Mouse (Mus musculus) limb, embryonic 12.5 days (tissue): ENCODE data around the gene Fscn1. TPM values are rescaled to one million over a fixed set of nuclear protein-coding genes. Genes with fewer than 3 reads are reported as not detected.

Source experiments
- ATAC-seq: fragments of 200-750 bp; cut with Nextera tagmentation; 2 replicates; pipeline ENCODE4 v1.8.0; 2017; ENCODE audit warnings: low read depth, moderate TSS enrichment; ENCODE audit not compliant: insufficient number of reproducible peaks, insufficient read depth, low FRiP score, low TSS enrichment
- H3K27ac ChIP-seq: fragments of 300-500 bp; sonication (generic); 2 replicates; pipeline ENCODE4 v1.5.1; 2016; ENCODE audit warnings: mild to moderate bottlenecking, moderate library complexity
- H3K27me3 ChIP-seq: fragments of 300-500 bp; sonication (generic); 2 replicates; pipeline ENCODE4 v1.6.1; 2016; ENCODE audit warnings: mild to moderate bottlenecking, moderate library complexity
- H3K36me3 ChIP-seq: fragments of 300-500 bp; sonication (generic); 2 replicates; pipeline ENCODE4 v1.6.1; 2016; ENCODE audit warnings: mild to moderate bottlenecking, moderate library complexity
- H3K4me1 ChIP-seq: fragments of 300-500 bp; sonication (generic); replicated peaks from 2 replicates; pipeline ENCODE4 v1.6.1; 2016
- H3K4me2 ChIP-seq: fragments of 300-500 bp; sonication (generic); 2 replicates; pipeline ENCODE4 v1.6.1; 2016; ENCODE audit warnings: mild to moderate bottlenecking, moderate library complexity
- H3K4me3 ChIP-seq: fragments of 300-500 bp; sonication (generic); replicated peaks from 2 replicates; pipeline ENCODE4 v1.5.1; 2016; ENCODE audit warnings: mild to moderate bottlenecking
- H3K9ac ChIP-seq: fragments of 300-500 bp; sonication (generic); replicated peaks from 2 replicates; pipeline ENCODE4 v1.6.1; 2016; ENCODE audit warnings: mild to moderate bottlenecking, moderate library complexity
- H3K9me3 ChIP-seq: fragments of 300-500 bp; sonication (generic); 2 replicates; pipeline ENCODE4 v1.6.1; 2016; ENCODE audit warnings: mild to moderate bottlenecking, moderate library complexity
- WGBS: fragments of 180-500 bp; shearing (Covaris S2); methylation state at CpG from one replicate; pipeline ENCODE4 v1.1.7; 2016; 5-methylcytosine and 5-hydroxymethylcytosine counted together
- polyA plus RNA-seq: library from polyadenylated mRNA; unstranded; fragments of >200 nt; fragmentation: Nextera tagmentation; extraction: Ambion mirVana; gene quantifications from 2 replicates; pipeline ENCODE4 v1.2.1, GENCODE M21; 2016

Gene Fscn1
- polyA plus RNA-seq, 1 experiment from 2014 or later: 576 TPM

DNA sequence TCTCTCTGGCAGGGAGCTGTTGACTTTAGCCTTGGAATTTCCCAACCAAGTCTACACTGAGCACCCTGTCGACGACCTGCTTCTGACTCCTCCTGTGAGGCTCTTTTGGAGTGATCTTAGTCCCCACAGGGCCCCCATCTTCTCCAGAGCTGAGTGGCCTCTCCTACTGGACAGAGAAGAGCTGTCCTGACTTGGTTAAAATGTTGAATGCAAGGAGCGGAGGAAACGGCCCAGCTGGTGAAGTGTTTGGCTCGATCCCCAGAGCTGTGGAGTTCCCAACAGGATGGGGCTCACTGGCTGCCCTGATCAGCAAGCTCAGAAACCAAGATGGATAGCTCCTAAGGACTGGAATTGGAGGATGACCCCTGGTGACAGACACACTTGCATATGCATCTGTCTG, 16.4 kb downstream of the Fscn1 start:
- no peaks in the 10 kb centered on the region for H3K9me3 ChIP-seq
- no peak overlapping the region for H3K9ac ChIP-seq
- H3K27me3 ChIP-seq: no peaks in the 10 kb centered on the region
- H3K27ac ChIP-seq: no peak overlapping the region
- H3K4me1 ChIP-seq: peaks cover 7% of the 10 kb centered on the region; the same call in 1 of the 2 replicates
- WGBS: 71% methylated on average over 5 of the region's 5 CpGs
- H3K4me2 ChIP-seq: no peak overlapping the region
- no peak for ATAC-seq
- H3K4me3 ChIP-seq: no peak overlapping the region
- peaks cover 27% of the 10 kb centered on the region for H3K36me3 ChIP-seq

GRCm38 (mm10) chr5:142982046-142982801, 22.1 kb downstream of the Fscn1 start:
- Histone ChIP-seq H3K4me2 (no peak overlapping the region), H3K9ac (no peak overlapping the region), H3K27ac (no peak overlapping the region), H3K9me3 (peaks cover 1% of the 10 kb centered on the region; the same call in 1 of the 2 replicates), H3K4me3 (no peak overlapping the region), H3K36me3 (no peaks in the 10 kb centered on the region), H3K4me1 (no peaks in the 10 kb centered on the region), H3K27me3 (no peaks in the 10 kb centered on the region)
- WGBS: 78% methylated on average over 16 of the region's 16 CpGs
- ATAC-seq: no peak

GRCm38 (mm10) chr5:142983174-142983573, 23.0 kb downstream of the Fscn1 start:
- Histone ChIP-seq H3K27me3 (no peaks in the 10 kb centered on the region), H3K4me2 (no peak overlapping the region), H3K27ac (no peak overlapping the region), H3K4me3 (no peak overlapping the region), H3K4me1 (no peaks in the 10 kb centered on the region), H3K36me3 (peaks cover 3% of the 10 kb centered on the region; the same call in 1 of the 2 replicates), H3K9ac (no peak overlapping the region), H3K9me3 (peaks cover 6% of the 10 kb centered on the region; the same call in 1 of the 2 replicates)
- ATAC-seq: no peak
- 76% methylated on average over 8 of the region's 8 CpGs for WGBS

GRCm38 (mm10) chr5:142984271-142984670, 24.1 kb downstream of the Fscn1 start:
- no peaks in the 10 kb centered on the region for H3K4me1 ChIP-seq
- no peak overlapping the region for H3K9ac ChIP-seq
- no peaks in the 10 kb centered on the region for H3K27me3 ChIP-seq
- H3K9me3 ChIP-seq: peaks cover 6% of the 10 kb centered on the region; the same call in 1 of the 2 replicates
- H3K36me3 ChIP-seq: peaks cover 3% of the 10 kb centered on the region; the same call in 1 of the 2 replicates
- no peak overlapping the region for H3K4me3 ChIP-seq
- ATAC-seq: no peak
- WGBS: 88% methylated on average over 10 of the region's 10 CpGs
- no peak overlapping the region for H3K27ac ChIP-seq
- no peak overlapping the region for H3K4me2 ChIP-seq

DNA sequence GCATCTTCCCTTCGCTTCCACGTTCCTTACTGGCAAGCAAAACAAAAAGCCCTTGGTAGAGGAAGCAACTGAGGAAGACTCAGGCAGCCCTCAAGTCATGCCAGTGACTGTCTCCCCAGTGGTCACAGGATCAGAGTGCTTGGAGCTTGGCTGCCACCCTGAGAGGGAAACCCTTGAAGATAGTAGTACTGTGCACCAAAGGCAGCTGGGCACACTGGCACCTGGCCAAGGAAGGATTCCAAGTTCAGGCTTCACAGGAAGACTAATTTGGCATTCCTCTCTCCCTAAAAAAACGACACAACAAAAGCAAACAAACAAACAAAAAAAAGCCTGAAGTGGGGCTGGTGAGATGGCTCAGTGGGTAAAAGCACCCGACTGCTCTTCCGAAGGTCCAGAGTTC, 28.4 kb downstream of the Fscn1 start:
- no peak for ATAC-seq
- no peaks in the 10 kb centered on the region for H3K4me1 ChIP-seq
- H3K27ac ChIP-seq: 0 out of 2 replicates have a peak overlapping the region, but pooled peaks have one; percentile 12
- H3K36me3 ChIP-seq: peaks cover 38% of the 10 kb centered on the region
- 91% methylated on average over 5 of the region's 5 CpGs for WGBS
- no peak overlapping the region for H3K9ac ChIP-seq
- no peak overlapping the region for H3K4me2 ChIP-seq
- peaks cover 6% of the 10 kb centered on the region; the same call in 1 of the 2 replicates for H3K9me3 ChIP-seq
- no peaks in the 10 kb centered on the region for H3K27me3 ChIP-seq
- no peak overlapping the region for H3K4me3 ChIP-seq

DNA sequence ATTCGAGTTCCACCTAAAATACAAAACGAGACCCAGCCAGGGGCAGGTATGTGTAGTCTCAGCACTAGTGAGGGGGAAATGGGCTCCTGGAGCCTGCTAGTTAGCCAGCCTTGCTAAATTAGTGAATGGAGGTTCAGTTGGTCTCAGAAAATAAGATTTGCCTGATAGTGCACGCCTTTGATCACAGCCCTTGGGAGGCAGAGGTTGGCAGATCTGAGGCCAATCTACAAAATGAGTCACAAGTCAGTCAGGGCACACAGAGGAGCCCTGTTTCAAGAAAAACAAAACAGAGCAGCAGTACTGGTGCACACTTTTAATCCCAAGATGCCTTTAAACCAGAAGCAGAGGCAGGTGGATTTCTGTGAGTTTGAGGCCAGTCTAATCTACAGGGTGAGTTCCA, 29.0 kb downstream of the Fscn1 start:
- H3K4me2 ChIP-seq: no peak overlapping the region
- 76% methylated on average over 3 of the region's 3 CpGs for WGBS
- H3K4me3 ChIP-seq: no peak overlapping the region
- no peak overlapping the region for H3K27ac ChIP-seq
- no peaks in the 10 kb centered on the region for H3K4me1 ChIP-seq
- ATAC-seq: no peak
- peaks cover 6% of the 10 kb centered on the region; the same call in 1 of the 2 replicates for H3K9me3 ChIP-seq
- H3K9ac ChIP-seq: no peak overlapping the region
- H3K27me3 ChIP-seq: no peaks in the 10 kb centered on the region
- H3K36me3 ChIP-seq: peaks cover 44% of the 10 kb centered on the region

GRCm38 (mm10) chr5:142994746-142995145, 34.6 kb downstream of the Fscn1 start:
- 83% methylated on average over 2 of the region's 2 CpGs for WGBS
- no peak for ATAC-seq
- Histone ChIP-seq H3K27me3 (no peaks in the 10 kb centered on the region), H3K4me3 (no peak overlapping the region), H3K27ac (no peak overlapping the region; the same call in 1 of the 2 replicates), H3K9me3 (no peaks in the 10 kb centered on the region), H3K9ac (no peak overlapping the region), H3K4me2 (no peak overlapping the region), H3K4me1 (peaks cover 25% of the 10 kb centered on the region), H3K36me3 (peaks cover 66% of the 10 kb centered on the region)

- WGBS: 60% methylated on average over 9 of the region's 9 CpGs
- no peak for ATAC-seq
- no peak overlapping the region for H3K4me2 ChIP-seq
- H3K27ac ChIP-seq: peak overlapping the region; percentile 53; the same call in 1 of the 2 replicates
- H3K9ac ChIP-seq: no peak overlapping the region
- H3K27me3 ChIP-seq: no peaks in the 10 kb centered on the region
- no peak overlapping the region for H3K4me3 ChIP-seq
- no peaks in the 10 kb centered on the region for H3K9me3 ChIP-seq
- H3K4me1 ChIP-seq: peaks cover 53% of the 10 kb centered on the region
- peaks cover 44% of the 10 kb centered on the region for H3K36me3 ChIP-seq
Measured at GRCm38 (mm10) chr5:142997526-142997925, 37.4 kb downstream of the Fscn1 start.

GRCm38 (mm10) chr5:142998171-142998570, 38.0 kb downstream of the Fscn1 start:
- Histone ChIP-seq H3K4me3 (no peak overlapping the region), H3K4me1 (peaks cover 59% of the 10 kb centered on the region), H3K4me2 (no peak overlapping the region), H3K36me3 (peaks cover 38% of the 10 kb centered on the region), H3K9ac (no peak overlapping the region; the same call in 1 of the 2 replicates), H3K27me3 (no peaks in the 10 kb centered on the region), H3K27ac (peak overlapping the region; percentile 53; the same call in 1 of the 2 replicates), H3K9me3 (no peaks in the 10 kb centered on the region)
- 45% methylated on average over 2 of the region's 2 CpGs for WGBS
- ATAC-seq: no peak

DNA sequence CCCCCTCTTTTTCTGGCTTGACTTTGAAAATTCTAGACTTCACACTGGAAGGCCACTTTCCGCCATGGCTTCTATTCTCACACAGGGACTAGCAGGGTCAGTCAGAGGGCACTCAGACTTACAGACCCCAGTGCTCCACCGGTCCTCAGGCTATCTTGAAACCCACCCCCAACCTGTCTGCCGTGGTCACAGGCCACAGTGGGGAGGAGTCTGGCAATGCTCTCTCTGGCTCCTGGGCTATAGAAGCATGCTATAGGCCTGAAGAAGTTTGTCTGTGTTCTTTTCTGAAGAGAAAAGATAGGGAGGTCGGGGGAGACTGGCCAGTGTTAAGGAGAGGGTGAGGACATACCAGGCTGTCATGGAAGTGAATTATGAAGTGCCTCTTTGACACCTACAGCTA, 39.9 kb downstream of the Fscn1 start:
- ATAC-seq: no peak
- Histone ChIP-seq H3K27ac (peak overlapping the region; percentile 99), H3K9ac (peak overlapping the region; percentile 56), H3K9me3 (no peaks in the 10 kb centered on the region), H3K4me1 (peaks cover 60% of the 10 kb centered on the region), H3K4me2 (peak overlapping the region; percentile 58), H3K4me3 (peak overlapping the region; percentile 24), H3K36me3 (peaks cover 26% of the 10 kb centered on the region), H3K27me3 (no peaks in the 10 kb centered on the region)
- WGBS: 17% methylated on average over 4 of the region's 4 CpGs

DNA sequence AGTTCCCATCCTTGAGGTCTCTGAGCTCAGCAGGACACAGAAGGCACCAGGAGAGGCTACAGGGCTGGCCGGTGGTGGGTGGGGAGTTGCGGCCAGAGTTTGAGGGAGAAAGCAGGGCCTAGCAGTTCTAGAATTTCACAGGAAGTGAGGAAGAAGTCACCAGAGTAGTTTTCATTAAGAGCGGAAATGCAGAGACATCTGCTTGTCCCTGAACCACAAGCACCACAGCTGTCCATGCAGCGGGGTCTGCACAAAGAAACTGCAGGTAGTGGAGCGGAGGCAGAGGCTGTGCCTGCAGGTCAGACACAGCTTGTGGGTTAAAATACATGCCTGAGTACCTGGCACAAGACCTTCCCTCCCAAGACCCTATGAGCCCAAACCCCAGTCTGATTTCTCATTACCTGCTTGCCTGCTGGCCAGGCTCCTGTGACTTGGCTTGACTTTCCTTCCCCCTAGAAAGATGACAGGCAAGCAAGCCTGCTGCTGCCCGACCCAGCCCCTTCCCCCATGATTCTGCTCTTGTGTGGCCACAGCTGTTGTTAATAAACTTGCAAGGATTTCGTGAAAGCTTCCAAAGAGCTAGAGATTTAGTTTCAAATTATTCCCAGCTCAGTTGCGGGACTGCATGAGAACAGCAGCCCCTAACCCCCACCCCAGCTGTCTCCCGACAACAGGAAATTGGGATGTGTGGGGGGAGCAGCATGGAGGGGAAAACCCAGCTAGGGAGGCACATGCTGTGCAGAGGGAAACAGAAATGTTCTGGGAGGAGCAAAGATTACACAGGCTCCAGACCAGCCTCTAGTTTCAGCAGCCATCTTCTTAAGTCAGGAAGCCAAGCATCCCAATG, 40.7 kb downstream of the Fscn1 start:
- Histone ChIP-seq H3K27ac (peak overlapping the region; percentile 99), H3K9ac (peak overlapping the region; percentile 56), H3K27me3 (no peaks in the 10 kb centered on the region), H3K4me3 (peak overlapping the region; percentile 24), H3K36me3 (peaks cover 25% of the 10 kb centered on the region), H3K4me1 (peaks cover 60% of the 10 kb centered on the region), H3K9me3 (no peaks in the 10 kb centered on the region), H3K4me2 (peak overlapping the region; percentile 58)
- WGBS: 11% methylated on average over 9 of the region's 9 CpGs
- ATAC-seq: peak; percentile 96
